22 mouse cellular contexts compared by ENCODE assay signal in the genomic region with DNA sequence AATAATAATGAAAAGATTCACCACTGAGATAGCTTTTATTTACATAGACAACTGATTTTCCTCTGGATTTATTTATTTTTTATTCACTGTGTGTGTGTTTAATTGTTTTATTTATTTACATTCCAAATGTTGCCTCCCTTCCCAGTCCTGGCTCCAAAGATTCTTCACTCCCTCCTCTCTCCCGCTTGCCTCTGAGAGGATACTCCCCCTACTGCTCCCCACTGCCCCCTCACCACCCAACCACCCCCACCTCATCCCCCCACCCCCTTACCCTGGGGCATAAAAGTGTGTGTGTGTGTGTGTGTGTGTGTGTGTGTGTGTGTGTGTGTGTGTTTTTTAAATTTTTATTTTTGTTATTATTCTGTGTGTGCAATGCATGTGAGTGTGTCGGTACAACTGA. TPM values are rescaled to one million over a fixed set of nuclear protein-coding genes. Genes with fewer than 3 reads are reported as not detected.
DNase-seq lines count a peak whose midpoint lies in the region; ATAC-seq and TF ChIP-seq lines count a peak whose summit lies in the region.
"Had no signal": no experiment of that assay in that cellular context is flagged by ENCODE, and none has a peak within 500 bp of the region (broad histone marks: within the 10 kb centered on the region; RNA-seq: fewer than 3 reads in every experiment).

No protein-coding gene starts in this region.

- no peak for DNase-seq in forebrain, embryonic 14.5 days (ENCODE audit: low spot score)
- no peak for DNase-seq in forebrain, postnatal 0 days
- DNase-seq in kidney, postnatal 10 days: no peak
- DNase-seq in midbrain, embryonic 14.5 days: no peak
- no peak for DNase-seq in layer of hippocampus, postnatal 25 days (ENCODE audit: extremely low spot score in 1 of 2, low spot score in 1 of 2)
- DNase-seq in liver, postnatal 0 days: no peak
- DNase-seq: adrenal gland, postnatal 36 days; cerebellum, adult 9-11 months; gastrocnemius, adult 2 months; kidney, postnatal 25 days; thymus, adult 2 months; thymus, postnatal 4 days had no signal

- H3K27me3 ChIP-seq in forebrain, embryonic 14.5 days (replicated peaks; ENCODE audit: control insufficient read depth, insufficient read depth, low read length): no peaks in the 10 kb centered on the region
- H3K27me3 ChIP-seq in forebrain, postnatal 0 days (ENCODE audit: insufficient read depth, low read length): no peaks in the 10 kb centered on the region
- peaks cover 25% of the 10 kb centered on the region for H3K27me3 ChIP-seq in kidney, embryonic 15.5 days
- peaks cover 8% of the 10 kb centered on the region for H3K27me3 ChIP-seq in intestine, embryonic 16.5 days (replicated peaks; ENCODE audit: control insufficient read depth, insufficient read depth, low read length)
- no peaks in the 10 kb centered on the region for H3K27me3 ChIP-seq in midbrain, embryonic 14.5 days (ENCODE audit: control insufficient read depth, insufficient read depth, low read length)
- H3K27me3 ChIP-seq in liver, postnatal 0 days (ENCODE audit: insufficient read depth, low read length): peaks cover 13% of the 10 kb centered on the region

- no peak overlapping the region for H3K9ac ChIP-seq in forebrain, embryonic 14.5 days (ENCODE audit: low read length)
- H3K9ac ChIP-seq in forebrain, postnatal 0 days: no peak overlapping the region
- no peak overlapping the region for H3K9ac ChIP-seq in kidney, embryonic 15.5 days
- H3K9ac ChIP-seq in intestine, embryonic 16.5 days (ENCODE audit: low read depth, low read length): no peak overlapping the region
- no peak overlapping the region for H3K9ac ChIP-seq in midbrain, embryonic 14.5 days (replicated peaks; ENCODE audit: low read length)
- H3K9ac ChIP-seq in liver, postnatal 0 days (replicated peaks): no peak overlapping the region
- H3K9ac ChIP-seq: limb, embryonic 15.5 days; liver, embryonic 14.5 days had no signal

- H3K9me3 ChIP-seq in forebrain, embryonic 14.5 days (replicated peaks; ENCODE audit: control insufficient read depth, low read length): no peaks in the 10 kb centered on the region
- no peaks in the 10 kb centered on the region for H3K9me3 ChIP-seq in forebrain, postnatal 0 days (ENCODE audit: low read length)
- no peaks in the 10 kb centered on the region for H3K9me3 ChIP-seq in kidney, embryonic 15.5 days (replicated peaks)
- no peaks in the 10 kb centered on the region for H3K9me3 ChIP-seq in intestine, embryonic 16.5 days (ENCODE audit: control insufficient read depth, low read length)
- no peaks in the 10 kb centered on the region for H3K9me3 ChIP-seq in midbrain, embryonic 14.5 days (ENCODE audit: control insufficient read depth, low read length)
- no peaks in the 10 kb centered on the region for H3K9me3 ChIP-seq in liver, postnatal 0 days (ENCODE audit: low read length)
- H3K9me3 ChIP-seq: forebrain, embryonic 10.5 days; limb, embryonic 15.5 days had no signal

- H3K4me3 ChIP-seq in forebrain, embryonic 14.5 days (ENCODE audit: low read depth, low read length): no peak overlapping the region
- no peak overlapping the region for H3K4me3 ChIP-seq in forebrain, postnatal 0 days (ENCODE audit: low read depth, low read length)
- no peak overlapping the region for H3K4me3 ChIP-seq in kidney, embryonic 15.5 days (replicated peaks)
- no peak overlapping the region for H3K4me3 ChIP-seq in intestine, embryonic 16.5 days (ENCODE audit: low read length)
- no peak overlapping the region for H3K4me3 ChIP-seq in midbrain, embryonic 14.5 days (replicated peaks; ENCODE audit: low read depth, low read length)
- no peak overlapping the region for H3K4me3 ChIP-seq in liver, postnatal 0 days (ENCODE audit: low read depth, low read length)

- TF ChIP-seq CTCF in forebrain, postnatal 0 days (IDR thresholded peaks at IDR 0.05; ENCODE audit: low read depth): no peak
- TF ChIP-seq CTCF in liver, postnatal 0 days (IDR thresholded peaks at IDR 0.05; ENCODE audit: low read depth): no peak

- no peak for TF ChIP-seq EP300 in liver, postnatal 0 days (IDR thresholded peaks at IDR 0.05; ENCODE audit: low read depth)

- H3K4me2 ChIP-seq in forebrain, embryonic 14.5 days (ENCODE audit: low read length): peak overlapping the region; percentile 51; the same call in 1 of the 2 replicates
- H3K4me2 ChIP-seq in forebrain, postnatal 0 days (ENCODE audit: low read depth): no peak overlapping the region
- H3K4me2 ChIP-seq in kidney, embryonic 15.5 days: 0 out of 2 replicates have a peak overlapping the region, but pooled peaks have one; percentile 49
- no peak overlapping the region for H3K4me2 ChIP-seq in intestine, embryonic 16.5 days (ENCODE audit: low read depth, low read length)
- peak overlapping the region; percentile 51; the same call in 1 of the 2 replicates for H3K4me2 ChIP-seq in midbrain, embryonic 14.5 days (ENCODE audit: low read length)
- H3K4me2 ChIP-seq in liver, postnatal 0 days (ENCODE audit: low read depth, low read length): no peak overlapping the region

- no peaks in the 10 kb centered on the region for H3K36me3 ChIP-seq in forebrain, embryonic 14.5 days (ENCODE audit: control insufficient read depth, insufficient read depth, low read length)
- H3K36me3 ChIP-seq in forebrain, postnatal 0 days (ENCODE audit: insufficient read depth): no peaks in the 10 kb centered on the region
- no peaks in the 10 kb centered on the region for H3K36me3 ChIP-seq in kidney, embryonic 15.5 days
- H3K36me3 ChIP-seq in intestine, embryonic 16.5 days (ENCODE audit: control insufficient read depth, insufficient read depth, low read length): no peaks in the 10 kb centered on the region
- no peaks in the 10 kb centered on the region for H3K36me3 ChIP-seq in midbrain, embryonic 14.5 days (ENCODE audit: control insufficient read depth, insufficient read depth, low read length)
- H3K36me3 ChIP-seq in liver, postnatal 0 days (replicated peaks; ENCODE audit: insufficient read depth, low read length): no peaks in the 10 kb centered on the region
- H3K36me3 ChIP-seq: forebrain, embryonic 10.5 days; limb, embryonic 15.5 days had no signal

- 29% methylated on average over 2 of the region's 2 CpGs for WGBS in forebrain, embryonic 14.5 days
- WGBS in forebrain, postnatal 0 days: 33% methylated on average over 2 of the region's 2 CpGs
- 37% methylated on average over 2 of the region's 2 CpGs for WGBS in kidney, embryonic 15.5 days
- 48% methylated on average over 2 of the region's 2 CpGs for WGBS in intestine, embryonic 16.5 days
- 22% methylated on average over 2 of the region's 2 CpGs for WGBS in midbrain, embryonic 14.5 days
- WGBS in liver, postnatal 0 days (ENCODE audit: insufficient replicate concordance): 56% methylated on average over 2 of the region's 2 CpGs

- ATAC-seq in forebrain, embryonic 14.5 days: no peak
- no peak for ATAC-seq in forebrain, postnatal 0 days
- peak; percentile 55; the same call in 1 of the 2 replicates for ATAC-seq in kidney, embryonic 15.5 days (replicated peaks; ENCODE audit: low FRiP score)
- 0 out of 2 replicates have a peak, but pooled peaks have one; percentile 50 for ATAC-seq in intestine, embryonic 16.5 days
- ATAC-seq in midbrain, embryonic 14.5 days (ENCODE audit: low FRiP score, low TSS enrichment): peak; percentile 34; the same call in 1 of the 2 replicates
- ATAC-seq in liver, postnatal 0 days: no peak
- ATAC-seq: CD4-positive, CD25-positive, alpha-beta regulatory T cell, adult 4 months; inflammation-experienced regulatory T-cells, adult 6 months had no signal

- peaks cover 9% of the 10 kb centered on the region for H3K4me1 ChIP-seq in forebrain, embryonic 14.5 days (ENCODE audit: control insufficient read depth, insufficient read depth, low read length)
- peaks cover 7% of the 10 kb centered on the region for H3K4me1 ChIP-seq in forebrain, postnatal 0 days (ENCODE audit: insufficient read depth)
- peaks cover 10% of the 10 kb centered on the region for H3K4me1 ChIP-seq in kidney, embryonic 15.5 days
- peaks cover 8% of the 10 kb centered on the region; the same call in 1 of the 2 replicates for H3K4me1 ChIP-seq in intestine, embryonic 16.5 days (ENCODE audit: control insufficient read depth, insufficient read depth, low read length)
- H3K4me1 ChIP-seq in midbrain, embryonic 14.5 days (ENCODE audit: control insufficient read depth, insufficient read depth, low read length): peaks cover 12% of the 10 kb centered on the region
- H3K4me1 ChIP-seq in liver, postnatal 0 days (ENCODE audit: insufficient read depth): no peaks in the 10 kb centered on the region

- H3K27ac ChIP-seq in forebrain, embryonic 14.5 days (ENCODE audit: low read depth, low read length): no peak overlapping the region
- no peak overlapping the region for H3K27ac ChIP-seq in forebrain, postnatal 0 days (ENCODE audit: low read depth, low read length)
- no peak overlapping the region for H3K27ac ChIP-seq in kidney, embryonic 15.5 days
- H3K27ac ChIP-seq in intestine, embryonic 16.5 days (ENCODE audit: low read length): no peak overlapping the region
- no peak overlapping the region for H3K27ac ChIP-seq in midbrain, embryonic 14.5 days (replicated peaks; ENCODE audit: low read depth, low read length)
- no peak overlapping the region for H3K27ac ChIP-seq in liver, postnatal 0 days (ENCODE audit: low read depth)
- H3K27ac ChIP-seq: forebrain, embryonic 10.5 days; gastrocnemius, adult 2 months; limb, embryonic 15.5 days; liver, embryonic 14.5 days; macrophage had no signal

RNA-seq across cellular contexts. Expression of gene Scrg1, which starts 46.4 kb away (rescaled TPM):
- polyA plus RNA-seq in forebrain, embryonic 14.5 days (2014; fragmentation: Nextera tagmentation; extraction: Ambion mirVana): 6.9 and 10.1 TPM in 2 replicates
- 15.4 and 20.4 TPM in 2 replicates for total RNA-seq in forebrain, postnatal 0 days (2014; rRNA removed)
- 39.8 and 44.4 TPM in 2 replicates for polyA plus RNA-seq in forebrain, postnatal 0 days (2015; fragmentation: Nextera tagmentation; extraction: Ambion mirVana)
- 0.39 TPM in 1 of 2 replicates, not detected in the other for polyA plus RNA-seq in kidney, embryonic 15.5 days (2015; fragmentation: Nextera tagmentation; extraction: Ambion mirVana)
- polyA plus RNA-seq in intestine, embryonic 16.5 days (2015; fragmentation: Nextera tagmentation; extraction: Ambion mirVana): 0.27 TPM in 1 of 2 replicates, not detected in the other
- polyA plus RNA-seq in midbrain, embryonic 14.5 days (2014; fragmentation: Nextera tagmentation; extraction: Ambion mirVana): 4.3 and 9.6 TPM in 2 replicates
- 10 to 100 TPM; 68.3 to 75.4 TPM for total RNA-seq in layer of hippocampus, postnatal 25 days (2021)
- 1.6 TPM in 2 replicates for polyA plus RNA-seq in liver, postnatal 0 days (2015; fragmentation: Nextera tagmentation; extraction: Ambion mirVana)
- total RNA-seq: common myeloid progenitor, adult 5-6 weeks; gastrocnemius, adult 2 months; granulocyte monocyte progenitor cell, adult 5-6 weeks had no signal
- polyA plus RNA-seq: CD4-positive, CD25-positive, alpha-beta regulatory T cell, adult 4 months; forebrain, embryonic 10.5 days; inflammation-experienced regulatory T-cells, adult 6 months; liver, embryonic 14.5 days; macrophage had no signal

Comparison
In these comparisons a context has a peak if more than half of its experiments do, and no peak if none do; other contexts are left out.
1. H3K4me2 ChIP-seq: peak in forebrain, embryonic 14.5 days (single experiment), kidney, embryonic 15.5 days (single experiment) and midbrain, embryonic 14.5 days (single experiment); none in forebrain, postnatal 0 days (single experiment), intestine, embryonic 16.5 days (single experiment) and liver, postnatal 0 days (single experiment).
2. ATAC-seq: peak in kidney, embryonic 15.5 days (single experiment), intestine, embryonic 16.5 days (single experiment) and midbrain, embryonic 14.5 days (single experiment); none in forebrain, embryonic 14.5 days (single experiment), forebrain, postnatal 0 days (single experiment) and liver, postnatal 0 days (single experiment).